Mouse (Mus musculus) testis, adult 2 months (tissue): ENCODE measurements at regions not wholly inside any gene's neighbourhood (a gene's known extent, or its start where the extent isn't known, plus 50 kb on each side); places are given as distances from the start of the nearest gene placed in this dataset.

Source experiments
- H3K27ac ChIP-seq: fragments of 200-500 bp; 2 replicates; pipeline ENCODE4 v1.5.1; 2012; ENCODE audit warnings: low read depth, low read length; ENCODE audit not compliant: control insufficient read depth, insufficient read depth
- H3K27me3 ChIP-seq: fragments of 200-500 bp; 2 replicates; pipeline ENCODE4 v1.6.1; 2012; ENCODE audit warnings: mild to moderate bottlenecking, low read length, moderate library complexity; ENCODE audit not compliant: control insufficient read depth, insufficient read depth
- H3K36me3 ChIP-seq: fragments of 200-500 bp; 2 replicates; pipeline ENCODE4 v1.6.1; 2012; ENCODE audit warnings: mild to moderate bottlenecking, low read length; ENCODE audit not compliant: control insufficient read depth, insufficient read depth
- H3K4me1 ChIP-seq: fragments of 200-500 bp; 2 replicates; pipeline ENCODE4 v1.6.1; 2012; ENCODE audit warnings: low read length; ENCODE audit not compliant: control insufficient read depth, insufficient read depth
- H3K4me3 ChIP-seq: fragments of 200-500 bp; 2 replicates; pipeline ENCODE4 v1.5.1; 2012; ENCODE audit warnings: low read depth, mild to moderate bottlenecking, low read length, moderate library complexity, mixed read lengths; ENCODE audit not compliant: control insufficient read depth
- CTCF ChIP-seq: fragments of 200-500 bp; IDR thresholded peaks from 2 replicates; pipeline ENCODE4 v1.5.1; 2012; ENCODE audit warnings: low read depth, mild to moderate bottlenecking, inconsistent platforms, low read length, moderate library complexity; ENCODE audit not compliant: control insufficient read depth, insufficient read depth, insufficient replicate concordance
- POLR2A ChIP-seq: fragments of 200-500 bp; IDR thresholded peaks from 2 replicates; pipeline ENCODE4 v1.6.1; 2012; ENCODE audit warnings: low read depth, mild to moderate bottlenecking, inconsistent platforms, low read length, moderate library complexity; ENCODE audit not compliant: control insufficient read depth

- no peak overlapping the region for H3K4me3 ChIP-seq
- H3K36me3 ChIP-seq: no peaks in the 10 kb centered on the region
- H3K27ac ChIP-seq: no peak overlapping the region
- H3K27me3 ChIP-seq: no peaks in the 10 kb centered on the region
- H3K4me1 ChIP-seq: no peaks in the 10 kb centered on the region
- TF ChIP-seq POLR2A: no peak
- TF ChIP-seq CTCF: no peak
These were observed 1995.7 kb upstream of the Lrrc6 start for GRCm38 (mm10) chr15:68496438-68496837.

- H3K27ac ChIP-seq: no peak overlapping the region
- H3K4me3 ChIP-seq: no peak overlapping the region
- no peaks in the 10 kb centered on the region for H3K36me3 ChIP-seq
- no peaks in the 10 kb centered on the region for H3K4me1 ChIP-seq
- H3K27me3 ChIP-seq: no peaks in the 10 kb centered on the region
- TF ChIP-seq POLR2A (no peak), CTCF (no peak)
These were observed 1984.1 kb upstream of the Lrrc6 start for GRCm38 (mm10) chr15:68484789-68485188.

- Histone ChIP-seq H3K27me3 (no peaks in the 10 kb centered on the region), H3K36me3 (no peaks in the 10 kb centered on the region)
- TF ChIP-seq POLR2A (no peak), CTCF (no peak)
These were observed 1977.0 kb upstream of the Lrrc6 start for GRCm38 (mm10) chr15:68477745-68478144.

GRCm38 (mm10) chr15:68471928-68472327, 1971.2 kb upstream of the Lrrc6 start:
- no peak overlapping the region for H3K4me3 ChIP-seq

More at GRCm38 (mm10) chr15:68477745-68478144, 1977.0 kb upstream of the Lrrc6 start:
- no peaks in the 10 kb centered on the region for H3K4me1 ChIP-seq
- no peak overlapping the region for H3K27ac ChIP-seq
- no peak overlapping the region for H3K4me3 ChIP-seq

GRCm38 (mm10) chr15:68462851-68463250, 1962.1 kb upstream of the Lrrc6 start:
- Histone ChIP-seq H3K4me3 (no peak overlapping the region), H3K27me3 (no peaks in the 10 kb centered on the region), H3K4me1 (no peaks in the 10 kb centered on the region), H3K27ac (no peak overlapping the region), H3K36me3 (no peaks in the 10 kb centered on the region)
- TF ChIP-seq POLR2A (no peak), CTCF (no peak)

More at GRCm38 (mm10) chr15:68471928-68472327, 1971.2 kb upstream of the Lrrc6 start:
- Histone ChIP-seq H3K27me3 (no peaks in the 10 kb centered on the region), H3K36me3 (no peaks in the 10 kb centered on the region), H3K4me1 (no peaks in the 10 kb centered on the region), H3K27ac (no peak overlapping the region)
- TF ChIP-seq POLR2A: no peak
- no peak for TF ChIP-seq CTCF

- H3K4me3 ChIP-seq: no peak overlapping the region
- H3K27me3 ChIP-seq: no peaks in the 10 kb centered on the region
- H3K27ac ChIP-seq: no peak overlapping the region
- no peak for TF ChIP-seq POLR2A
- TF ChIP-seq CTCF: no peak
- no peaks in the 10 kb centered on the region for H3K4me1 ChIP-seq
- no peaks in the 10 kb centered on the region for H3K36me3 ChIP-seq
These were observed 1956.5 kb upstream of the Lrrc6 start for GRCm38 (mm10) chr15:68457239-68457638.

- H3K36me3 ChIP-seq: no peaks in the 10 kb centered on the region
- H3K27me3 ChIP-seq: no peaks in the 10 kb centered on the region
- H3K27ac ChIP-seq: no peak overlapping the region
- TF ChIP-seq CTCF (no peak), POLR2A (no peak)
- H3K4me1 ChIP-seq: no peaks in the 10 kb centered on the region
- no peak overlapping the region for H3K4me3 ChIP-seq
These were observed 1951.3 kb upstream of the Lrrc6 start for GRCm38 (mm10) chr15:68451971-68452370.

- no peak overlapping the region for H3K4me3 ChIP-seq
- no peaks in the 10 kb centered on the region for H3K4me1 ChIP-seq
- no peak for TF ChIP-seq CTCF
- no peak for TF ChIP-seq POLR2A
- no peaks in the 10 kb centered on the region for H3K36me3 ChIP-seq
- H3K27ac ChIP-seq: no peak overlapping the region
- H3K27me3 ChIP-seq: no peaks in the 10 kb centered on the region
These were observed 1944.6 kb upstream of the Lrrc6 start for GRCm38 (mm10) chr15:68445341-68445740.
